ENCODE assay signal across 10 mouse cellular contexts in the genomic region with DNA sequence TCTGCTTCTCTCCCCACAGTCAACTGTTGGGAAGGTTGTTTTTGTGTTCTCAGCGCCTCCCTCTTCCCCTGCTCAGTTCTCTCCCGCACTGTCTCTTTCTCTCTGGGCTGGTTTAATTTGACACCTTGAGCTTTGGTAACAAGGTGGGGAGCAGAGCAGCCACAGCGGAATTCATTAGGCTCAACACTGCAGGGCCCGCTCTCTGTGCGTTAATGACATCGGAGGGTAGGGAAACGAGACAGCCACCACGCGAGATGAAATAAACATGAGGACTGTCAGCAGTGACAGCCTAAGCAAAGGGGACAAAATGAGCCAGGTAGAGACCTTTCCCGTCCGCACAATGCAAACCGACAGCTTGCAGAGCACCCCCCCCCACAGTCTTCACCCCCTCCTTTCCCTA.
DNase-seq lines count a peak whose midpoint lies in the region; ATAC-seq and TF ChIP-seq lines count a peak whose summit lies in the region.
"Had no signal": no experiment of that assay in that cellular context is flagged by ENCODE, and none has a peak within 500 bp of the region (broad histone marks: within the 10 kb centered on the region; RNA-seq: fewer than 3 reads in every experiment).

No protein-coding gene starts in this region.

- no peak for TF ChIP-seq EP300 in liver, postnatal 0 days (IDR thresholded peaks at IDR 0.05; ENCODE audit: low read depth)

- no peak overlapping the region for H3K9ac ChIP-seq in forebrain, embryonic 11.5 days (ENCODE audit: low read length)
- no peak overlapping the region; the same call in 1 of the 2 replicates for H3K9ac ChIP-seq in limb, embryonic 11.5 days (ENCODE audit: low read length)
- H3K9ac ChIP-seq in liver, postnatal 0 days (replicated peaks), result no peak overlapping the region

- no peaks in the 10 kb centered on the region for H3K36me3 ChIP-seq in forebrain, embryonic 11.5 days (ENCODE audit: control insufficient read depth, insufficient read depth, low read length)
- H3K36me3 ChIP-seq in limb, embryonic 11.5 days (ENCODE audit: control insufficient read depth, insufficient read depth, low read length), result no peaks in the 10 kb centered on the region
- no peaks in the 10 kb centered on the region for H3K36me3 ChIP-seq in liver, postnatal 0 days (replicated peaks; ENCODE audit: insufficient read depth, low read length)

- H3K4me3 ChIP-seq in forebrain, embryonic 11.5 days (ENCODE audit: low read depth, low read length), result no peak overlapping the region
- no peak overlapping the region for H3K4me3 ChIP-seq in limb, embryonic 11.5 days (ENCODE audit: low read depth, low read length)
- H3K4me3 ChIP-seq in olfactory bulb, adult 2 months (ENCODE audit: insufficient read depth, low read depth, low read length), result no peak overlapping the region
- H3K4me3 ChIP-seq in liver, postnatal 0 days (ENCODE audit: low read depth, low read length), result no peak overlapping the region

- peak overlapping the region; percentile 52 for H3K27ac ChIP-seq in forebrain, embryonic 11.5 days (ENCODE audit: low read depth, low read length)
- H3K27ac ChIP-seq in limb, embryonic 11.5 days (replicated peaks; ENCODE audit: low read depth, low read length), result 0 out of 2 replicates have a peak overlapping the region, but pooled peaks have one; percentile 8
- H3K27ac ChIP-seq in olfactory bulb, adult 2 months (ENCODE audit: insufficient read depth, low read depth, low read length), result peak overlapping the region; percentile 57; the same call in 1 of the 2 replicates
- H3K27ac ChIP-seq in liver, postnatal 0 days (ENCODE audit: low read depth), result no peak overlapping the region

- no peak for DNase-seq in cerebellum, adult 8-10 months
- no peak for DNase-seq in forebrain, embryonic 11.5 days (ENCODE audit: low spot score)
- DNase-seq in limb, embryonic 11.5 days (ENCODE audit: low spot score), result no peak
- no peak for DNase-seq in cerebellum, adult 9-11 months
- no peak for DNase-seq in adrenal gland, postnatal 10 days
- no peak for DNase-seq in liver, postnatal 0 days
- DNase-seq: heart, adult 11 months; lung, adult 18-20 months had no signal

- no peaks in the 10 kb centered on the region for H3K9me3 ChIP-seq in forebrain, embryonic 11.5 days (ENCODE audit: control insufficient read depth, low read length)
- H3K9me3 ChIP-seq in limb, embryonic 11.5 days (ENCODE audit: control insufficient read depth, low read length), result no peaks in the 10 kb centered on the region
- no peaks in the 10 kb centered on the region for H3K9me3 ChIP-seq in liver, postnatal 0 days (ENCODE audit: low read length)

- ATAC-seq in cerebellum, adult (ENCODE audit: insufficient number of reproducible peaks, low FRiP score, low TSS enrichment), result 0 out of 2 replicates have a peak, but pooled peaks have one; percentile 20
- ATAC-seq in forebrain, embryonic 11.5 days (replicated peaks; ENCODE audit: low FRiP score), result peak; percentile 63
- no peak for ATAC-seq in limb, embryonic 11.5 days (ENCODE audit: insufficient number of reproducible peaks, low FRiP score, low TSS enrichment, low read depth)
- ATAC-seq in liver, postnatal 0 days, result no peak

- no peaks in the 10 kb centered on the region for H3K27me3 ChIP-seq in forebrain, embryonic 11.5 days (ENCODE audit: control insufficient read depth, insufficient read depth, low read length)
- H3K27me3 ChIP-seq in limb, embryonic 11.5 days (ENCODE audit: control insufficient read depth, insufficient read depth, low read length), result no peaks in the 10 kb centered on the region
- H3K27me3 ChIP-seq in liver, postnatal 0 days (ENCODE audit: insufficient read depth, low read length), result no peaks in the 10 kb centered on the region

- 5% methylated on average over 12 of the region's 12 CpGs for WGBS in forebrain, embryonic 11.5 days
- WGBS in limb, embryonic 11.5 days, result 12% methylated on average over 12 of the region's 12 CpGs
- 17% methylated on average over 12 of the region's 12 CpGs for WGBS in olfactory bulb, adult 2 months
- WGBS in liver, postnatal 0 days (ENCODE audit: insufficient replicate concordance), result 79% methylated on average over 12 of the region's 12 CpGs

- no peak for TF ChIP-seq CTCF in olfactory bulb, adult 2 months (IDR thresholded peaks at IDR 0.05; ENCODE audit: insufficient read depth, low read depth, low read length)
- TF ChIP-seq CTCF in liver, postnatal 0 days (IDR thresholded peaks at IDR 0.05; ENCODE audit: low read depth), result no peak

- peak overlapping the region; percentile 28; the same call in 1 of the 2 replicates for H3K4me2 ChIP-seq in forebrain, embryonic 11.5 days (ENCODE audit: low read depth, low read length, severe bottlenecking)
- peak overlapping the region; percentile 25; the same call in 1 of the 2 replicates for H3K4me2 ChIP-seq in limb, embryonic 11.5 days (ENCODE audit: low read depth, severe bottlenecking)
- no peak overlapping the region for H3K4me2 ChIP-seq in liver, postnatal 0 days (ENCODE audit: low read depth, low read length)

- TF ChIP-seq POLR2A in olfactory bulb, adult 2 months (IDR thresholded peaks at IDR 0.05; ENCODE audit: insufficient read depth, low read depth, low read length), result no peak

- peaks cover 15% of the 10 kb centered on the region; the same call in 1 of the 2 replicates for H3K4me1 ChIP-seq in forebrain, embryonic 11.5 days (replicated peaks; ENCODE audit: control insufficient read depth, insufficient read depth, low read length)
- H3K4me1 ChIP-seq in limb, embryonic 11.5 days (ENCODE audit: control insufficient read depth, insufficient read depth, low read length), result peaks cover 18% of the 10 kb centered on the region
- peaks cover 36% of the 10 kb centered on the region for H3K4me1 ChIP-seq in olfactory bulb, adult 2 months (ENCODE audit: control insufficient read depth, insufficient read depth, low read length)
- no peaks in the 10 kb centered on the region; the same call in 1 of the 2 replicates for H3K4me1 ChIP-seq in liver, postnatal 0 days (ENCODE audit: insufficient read depth)

Comparison
In these comparisons a context has a peak if more than half of its experiments do, and no peak if none do; other contexts are left out.
1. ATAC-seq: peak in cerebellum, adult (single experiment) and forebrain, embryonic 11.5 days (single experiment); none in limb, embryonic 11.5 days (single experiment) and liver, postnatal 0 days (single experiment).